Mouse (Mus musculus) embryo, embryonic 10.5 days (tissue): ENCODE measurements around the gene Irf2.
A peak's percentile ranks its signal among the peaks of the same experiment; 100 is the strongest.
"Not testable (repeated sequence)": the region's sequence is repeated elsewhere in the genome, so short reads cannot be mapped to it uniquely, and the experiment has no call there.

Experiments
- DNase-seq: peaks from one replicate; pipeline ENCODE4 v3.0.0-alpha.2; 2015; ENCODE audit warnings: low spot score

Irf2 gene

GRCm38 (mm10) chr8:46726383-46726782, 13.1 kb upstream of the Irf2 start:
- no peak for DNase-seq

DNA sequence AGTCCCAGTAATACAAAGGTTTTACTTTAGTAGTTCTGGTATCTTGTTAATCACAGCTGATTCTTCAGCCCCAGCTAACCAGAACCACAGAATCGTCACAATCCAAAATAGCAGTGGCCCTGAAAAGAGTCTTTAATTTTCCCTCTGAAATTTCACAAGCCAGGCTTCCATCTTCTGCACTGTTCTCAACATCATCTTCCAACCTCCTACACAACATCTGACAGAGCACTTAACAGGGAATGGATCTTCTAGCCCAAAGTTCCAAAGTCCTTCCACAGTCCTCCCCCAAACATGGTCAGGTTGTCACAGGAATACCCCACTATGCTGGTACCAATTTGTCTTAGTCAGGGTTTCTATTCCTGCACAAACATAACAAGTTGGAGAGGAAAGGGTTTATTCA, 9.9 kb upstream of the Irf2 start:
- not testable (repeated sequence) for DNase-seq

DNA sequence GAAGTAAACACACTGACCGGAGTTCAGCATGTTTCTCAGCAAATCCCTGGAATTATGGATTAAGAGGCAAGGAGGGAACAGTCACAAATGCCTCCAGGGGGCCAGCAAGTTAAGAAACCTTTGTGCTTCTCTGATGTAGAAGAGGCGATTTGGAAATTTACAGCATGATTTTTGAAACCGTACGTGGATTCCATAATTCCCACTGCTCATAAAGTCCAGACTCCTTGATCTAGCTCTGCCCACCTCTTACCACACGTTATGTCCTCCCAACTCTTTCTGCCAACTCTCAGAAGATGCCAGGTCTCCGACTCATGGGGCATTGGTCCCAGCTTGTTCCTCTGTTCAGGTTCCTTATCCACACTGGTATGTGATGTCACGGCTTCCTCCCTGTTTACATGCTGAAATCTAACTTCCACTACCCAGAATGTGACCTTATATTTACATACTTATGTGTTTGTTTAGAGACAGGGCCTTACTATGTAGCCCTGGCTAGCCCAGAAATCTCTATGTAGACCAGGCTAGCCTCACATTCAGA, 7.1 kb upstream of the Irf2 start:
- DNase-seq, result no peak

DNA sequence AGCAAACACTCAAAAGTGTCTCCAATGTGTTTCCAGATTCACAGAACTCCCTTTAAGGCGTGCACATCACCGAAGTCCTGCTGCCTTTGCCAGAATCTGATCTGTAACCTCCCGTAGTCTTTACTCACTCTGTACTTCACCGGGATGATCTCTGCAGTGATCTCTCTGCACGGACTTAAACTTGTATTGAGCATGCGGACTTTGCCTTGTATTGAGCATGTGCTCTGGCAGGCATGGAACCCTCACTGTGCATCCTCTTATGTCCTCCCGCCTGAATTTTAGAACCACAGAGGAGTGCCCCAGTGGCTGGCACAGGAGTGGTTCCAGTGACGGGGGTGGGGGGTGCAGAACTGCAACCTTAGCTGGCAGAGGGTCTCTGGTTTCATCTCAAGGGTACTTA, 5.9 kb upstream of the Irf2 start:
- DNase-seq, result no peak

DNA sequence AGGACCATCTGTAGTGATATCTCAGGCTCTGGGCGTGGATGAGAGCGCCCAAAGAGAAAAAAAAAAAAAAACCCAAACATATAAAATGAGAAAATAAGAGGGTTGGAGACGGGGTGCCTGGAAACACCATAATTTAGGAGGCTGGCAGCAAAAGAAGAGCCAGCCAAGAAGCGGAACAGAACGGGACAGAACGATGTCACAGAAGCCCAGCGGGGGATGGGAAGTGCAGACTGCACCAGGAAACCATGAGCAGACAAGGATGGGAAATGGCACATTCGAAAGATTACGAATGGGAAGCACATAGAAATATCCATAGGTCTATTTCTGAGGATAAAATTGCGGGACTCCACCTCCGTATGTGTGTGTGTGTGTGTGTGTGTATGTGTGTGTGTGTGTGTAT, 4.0 kb upstream of the Irf2 start:
- no peak for DNase-seq

- DNase-seq, result no peak
Measured at GRCm38 (mm10) chr8:46736260-46736659, 3.3 kb upstream of the Irf2 start.

DNA sequence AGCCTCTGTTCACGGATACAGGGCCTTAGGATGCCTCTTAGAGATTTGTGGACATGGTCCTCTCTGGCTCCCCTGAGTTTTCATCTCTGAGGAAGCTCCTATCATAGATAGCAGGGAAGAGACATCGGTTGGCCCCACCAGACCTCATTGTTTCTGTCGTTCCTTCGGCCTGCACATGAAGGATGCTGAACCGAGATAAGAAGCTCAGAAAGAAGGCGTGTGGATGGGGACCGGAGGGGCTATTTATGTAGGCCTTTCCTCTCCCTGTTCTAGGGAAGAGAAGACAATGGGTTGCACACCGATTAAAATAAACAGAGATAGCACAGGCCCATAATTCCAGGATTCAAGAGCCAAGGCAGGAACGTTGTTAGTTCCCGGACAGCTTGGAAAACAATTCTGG, 2.1 kb upstream of the Irf2 start:
- no peak for DNase-seq

GRCm38 (mm10) chr8:46737907-46738306, 1.6 kb upstream of the Irf2 start:
- no peak for DNase-seq

- DNase-seq, result no peak
Measured at GRCm38 (mm10) chr8:46738601-46739000, 931 bp upstream of the Irf2 start.

- DNase-seq, result peak; percentile 43
Measured at GRCm38 (mm10) chr8:46739956-46740512, 502 bp downstream of the Irf2 start.

GRCm38 (mm10) chr8:46740513-46741280, 1.2 kb downstream of the Irf2 start:
- peak; percentile 73 for DNase-seq

DNA sequence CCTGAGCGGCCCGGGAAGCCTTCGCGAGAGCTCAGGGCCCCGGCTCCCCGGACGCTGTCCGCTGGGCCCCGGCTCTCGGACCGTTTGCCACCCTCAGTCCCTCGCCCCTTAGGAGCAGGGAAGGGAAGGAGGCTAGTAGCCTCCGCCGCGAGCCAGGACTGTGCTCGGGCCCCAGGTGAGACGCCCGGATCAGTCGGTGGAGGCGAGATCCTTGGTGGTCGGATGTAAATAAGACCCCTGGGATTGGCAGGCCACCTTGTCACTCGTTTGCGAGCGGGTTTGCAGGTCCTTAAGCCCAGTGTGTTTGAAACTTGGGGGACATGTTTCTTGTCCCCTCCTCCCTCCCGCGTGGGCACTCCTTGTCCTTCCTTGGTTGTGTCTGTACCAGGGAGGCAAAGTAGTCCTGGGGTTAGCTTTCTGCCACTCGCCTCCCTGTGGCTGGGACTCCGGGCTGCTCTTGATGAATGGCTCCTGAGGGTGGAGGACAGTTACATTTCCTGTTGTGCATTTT, 1.8 kb downstream of the Irf2 start:
- peak; percentile 61 for DNase-seq

- no peak for DNase-seq
Measured at GRCm38 (mm10) chr8:46741991-46742690, 2.6 kb downstream of the Irf2 start.

DNA sequence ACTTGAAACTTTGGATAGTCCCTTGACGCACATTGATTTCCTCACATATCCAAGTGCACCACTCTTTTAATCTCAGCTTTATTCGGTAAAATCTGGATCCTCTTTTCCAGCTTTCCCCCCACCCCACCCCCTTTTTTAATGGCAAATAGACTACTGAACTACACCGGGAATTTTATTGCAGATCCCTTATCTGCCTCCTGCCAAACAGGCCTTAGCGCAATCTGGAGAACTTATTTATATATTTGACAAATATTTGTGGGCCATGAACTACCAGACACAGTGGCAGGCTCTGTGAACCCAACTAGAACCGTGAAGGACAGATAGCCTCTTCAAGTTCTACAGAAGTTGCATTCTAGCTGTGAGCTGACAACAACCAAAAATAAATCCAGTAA, 3.2 kb downstream of the Irf2 start:
- no peak for DNase-seq

DNA sequence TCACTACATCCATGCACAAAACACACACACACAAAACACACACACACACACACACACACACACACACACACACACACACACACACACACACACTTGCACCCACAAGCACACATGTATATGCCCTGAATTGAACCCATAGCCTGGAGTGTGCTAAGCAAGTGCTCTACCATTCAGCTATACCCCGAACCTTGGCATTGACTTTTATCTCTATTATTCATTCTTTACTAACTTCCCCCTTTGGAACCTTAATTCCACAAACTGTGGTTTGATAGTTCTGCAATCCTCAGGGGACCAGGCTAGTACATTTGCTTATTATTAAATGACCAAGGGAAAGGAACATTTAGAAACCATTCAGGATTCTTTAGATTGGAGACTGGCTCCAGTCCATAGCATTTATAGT, 5.9 kb downstream of the Irf2 start:
- DNase-seq, result no peak

- peak; percentile 52 for DNase-seq
Measured at GRCm38 (mm10) chr8:46747311-46747980, 7.9 kb downstream of the Irf2 start.

- no peak for DNase-seq
Measured at GRCm38 (mm10) chr8:46750000-46750399, 10.5 kb downstream of the Irf2 start.

DNA sequence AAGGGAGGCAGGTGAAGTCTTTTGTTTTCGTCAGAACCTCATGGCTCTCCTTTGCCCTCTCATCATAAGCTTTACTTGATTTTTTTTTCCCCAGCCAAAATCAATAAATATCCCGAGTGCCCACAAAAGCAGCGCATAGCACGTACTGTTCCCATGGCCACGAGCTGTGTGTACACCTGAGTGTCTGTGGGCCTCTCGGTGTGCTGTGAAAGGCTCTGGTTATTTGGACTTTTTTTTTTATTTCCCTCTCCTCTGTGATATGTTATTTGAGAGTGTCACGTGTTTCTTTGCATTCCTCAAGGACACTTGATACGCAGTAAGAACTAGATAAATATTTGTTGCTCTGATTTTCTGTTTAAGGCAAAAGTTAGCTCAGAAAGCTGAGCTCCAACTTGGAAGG, 11.0 kb downstream of the Irf2 start:
- no peak for DNase-seq

DNA sequence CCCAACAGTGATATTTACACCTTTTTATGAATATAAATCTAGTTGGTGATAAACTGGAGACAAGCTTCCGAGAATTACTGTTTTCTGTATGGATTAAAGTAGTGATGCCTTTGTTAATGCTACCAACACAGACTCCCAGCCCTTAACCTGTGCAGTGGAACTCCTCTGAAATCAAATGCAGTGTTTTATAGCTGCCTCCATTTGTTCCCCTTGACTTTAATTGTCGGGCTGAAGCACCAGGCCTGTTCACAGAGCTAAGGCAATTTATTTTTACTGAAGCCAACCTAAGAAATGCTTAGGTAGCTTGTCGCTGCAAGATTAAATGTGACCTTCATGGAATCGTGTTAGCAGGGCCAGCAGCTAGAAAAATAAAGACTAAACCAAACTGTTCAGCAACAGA, 11.6 kb downstream of the Irf2 start:
- no peak for DNase-seq

DNA sequence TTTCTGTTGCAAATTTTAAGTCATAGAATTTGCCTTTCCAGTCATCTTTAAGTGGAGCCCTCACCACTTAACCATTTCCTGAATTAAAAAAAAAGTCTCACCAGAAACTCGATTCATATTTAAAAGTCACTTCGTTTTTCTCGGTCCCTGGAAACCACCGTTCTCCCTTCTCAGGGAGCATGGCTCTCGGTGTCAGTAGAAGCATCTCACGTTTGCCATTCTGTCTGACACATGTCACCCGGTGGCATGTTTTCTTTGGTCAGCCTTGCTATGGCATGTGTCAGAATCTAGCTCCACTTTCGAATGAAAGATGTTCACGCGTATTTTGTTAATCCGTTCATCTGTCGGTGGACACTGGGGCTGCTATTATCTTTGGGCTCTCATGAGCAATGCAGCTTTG, 13.5 kb downstream of the Irf2 start:
- DNase-seq, result no peak

DNA sequence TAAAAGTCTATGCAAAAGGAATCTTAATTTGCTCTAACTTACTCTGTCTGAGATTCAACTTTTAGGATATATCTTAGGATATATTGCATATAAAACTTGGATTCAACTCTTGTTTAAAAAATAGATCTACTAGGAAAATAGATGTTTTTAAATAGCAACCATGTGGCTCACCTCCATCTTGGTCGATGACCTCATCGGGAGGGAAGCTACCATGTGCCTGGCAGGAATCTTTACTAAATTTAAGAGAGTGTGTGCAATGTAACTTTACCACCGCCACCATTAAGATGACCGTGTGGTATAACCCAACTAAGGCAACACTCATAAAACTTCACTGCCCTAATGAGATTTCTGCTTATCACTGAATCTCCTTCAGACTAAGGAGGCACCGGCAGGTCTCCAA, 14.8 kb downstream of the Irf2 start:
- no peak for DNase-seq

DNA sequence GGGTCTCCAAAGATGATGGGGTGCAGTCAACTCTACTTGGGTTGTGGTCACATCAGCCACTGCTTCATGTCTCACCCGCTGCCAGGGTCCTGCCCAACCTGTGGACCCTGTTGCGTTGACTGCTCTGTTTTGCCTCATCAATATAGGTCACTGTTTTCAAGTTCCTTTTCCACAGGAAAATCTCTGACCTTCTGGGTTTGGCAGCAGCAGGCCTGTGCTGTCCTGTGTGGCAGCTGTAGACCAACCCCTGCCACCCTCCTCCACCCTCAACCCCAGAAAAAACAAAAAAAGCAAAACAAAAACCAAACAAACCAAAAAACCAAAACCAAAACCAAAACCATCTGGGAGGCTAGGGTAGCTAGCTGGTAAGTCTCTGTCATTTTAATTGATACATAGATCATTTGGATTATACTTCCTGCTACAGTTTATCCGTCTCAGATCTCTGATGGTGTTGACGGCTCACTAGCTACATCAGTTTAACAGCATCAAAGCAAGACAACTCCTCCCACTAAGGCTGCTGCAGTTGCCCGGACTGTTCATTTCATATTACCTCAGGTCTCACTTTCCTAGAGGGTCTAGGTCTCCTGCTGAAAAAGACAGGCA, 16.3 kb downstream of the Irf2 start:
- no peak for DNase-seq
